Mouse (Mus musculus): ENCODE data around the gene Rhot1.

DNA sequence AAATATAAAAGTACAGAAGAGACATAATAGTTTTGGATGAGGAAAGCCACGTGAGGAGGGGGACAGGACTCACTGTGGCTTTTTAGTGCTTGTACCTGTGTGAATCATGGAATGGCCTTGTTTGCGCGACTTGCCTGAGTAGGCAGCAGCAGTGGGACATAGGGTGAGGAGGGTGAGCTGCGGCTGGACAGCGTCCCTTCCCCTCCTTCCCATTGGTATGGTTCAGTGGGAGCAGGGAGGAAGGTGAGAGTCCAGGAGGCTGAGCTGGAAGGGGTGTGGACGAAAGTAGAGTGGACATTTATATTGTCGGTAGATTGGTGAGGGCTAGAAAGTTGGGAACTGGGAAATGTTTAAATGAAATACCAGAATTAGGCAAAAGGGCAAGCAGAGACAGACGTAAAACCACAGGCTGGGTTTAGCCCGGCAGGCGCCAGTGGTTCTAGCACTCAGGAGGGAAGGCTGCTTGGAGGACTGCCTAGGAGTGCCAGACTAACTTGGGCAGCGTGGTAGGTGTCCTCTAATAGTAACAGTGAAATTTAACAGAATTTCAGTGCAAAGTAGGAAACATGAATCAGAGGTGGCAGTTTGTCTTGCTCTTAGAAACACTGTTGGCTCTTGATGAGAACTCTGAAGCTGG, 10.0 kb downstream of the Rhot1 start:
- TF ChIP-seq CTCF (IDR thresholded peaks at IDR 0.05; ENCODE audit: low read depth): no peak
- no peak for TF ChIP-seq EP300 (IDR thresholded peaks at IDR 0.05; ENCODE audit: low read depth)
